Mouse (Mus musculus) C2C12 (cell line): ENCODE measurements around the gene Psma5. TPM values are rescaled to one million over a fixed set of nuclear protein-coding genes. Genes with fewer than 3 reads are reported as not detected.

Experiments used
- H3K27me3 ChIP-seq: one replicate; pipeline ENCODE4 v1.6.1; 2011; ENCODE audit not compliant: control insufficient read depth, insufficient read depth, insufficient read length
- H3K36me3 ChIP-seq: one replicate; pipeline ENCODE4 v1.6.1; 2011; ENCODE audit not compliant: control insufficient read depth, insufficient read depth
- H3K4me3 ChIP-seq: one replicate; pipeline ENCODE4 v1.5.1; 2011; ENCODE audit warnings: mild to moderate bottlenecking, control low read depth; ENCODE audit not compliant: poor library complexity, insufficient read depth, severe bottlenecking
- H3K79me2 ChIP-seq: one replicate; pipeline ENCODE4 v1.6.1; 2011; ENCODE audit not compliant: control insufficient read depth, insufficient read depth
- H3K79me3 ChIP-seq: one replicate; pipeline ENCODE4 v1.6.1; 2011; ENCODE audit warnings: low read depth, control low read depth
- H3ac ChIP-seq: one replicate; pipeline ENCODE3; 2011; ENCODE audit warnings: low read depth; ENCODE audit not compliant: control insufficient read depth, insufficient read length
- CEBPB ChIP-seq: IDR thresholded peaks from one replicate; pipeline ENCODE4 v1.6.1; 2011; ENCODE audit warnings: low read depth, mild to moderate bottlenecking, control low read depth, moderate library complexity
- CTCF ChIP-seq: IDR thresholded peaks from one replicate; pipeline ENCODE4 v1.5.1; 2011; ENCODE audit not compliant: control insufficient read depth, insufficient read depth, insufficient read length
- FOSL1 ChIP-seq: IDR thresholded peaks from one replicate; pipeline ENCODE4 v1.8.0; 2011; ENCODE audit warnings: mild to moderate bottlenecking, low read length; ENCODE audit not compliant: poor library complexity, insufficient read depth, severe bottlenecking
- MAX ChIP-seq: IDR thresholded peaks from one replicate; pipeline ENCODE4 v1.6.1; 2011; ENCODE audit warnings: mild to moderate bottlenecking, control low read depth
- MYOD1 ChIP-seq: IDR thresholded peaks from one replicate; pipeline ENCODE4 v1.6.1; 2011; ENCODE audit warnings: low read depth; ENCODE audit not compliant: control insufficient read depth, insufficient read length
- MYOG ChIP-seq: IDR thresholded peaks from one replicate; pipeline ENCODE4 v1.6.1; 2011; ENCODE audit not compliant: control insufficient read depth, insufficient read length; ENCODE audit errors: extremely low read depth
- USF1 ChIP-seq: IDR thresholded peaks from one replicate; pipeline ENCODE4 v1.6.1; 2011; ENCODE audit warnings: low read depth, mild to moderate bottlenecking, control low read depth, moderate library complexity
- polyA plus RNA-seq: library from polyadenylated mRNA; unstranded; fragments of >200 nt; fragmentation: generic; extraction: Trizol; gene quantifications from one replicate; pipeline ENCODE4 v1.2.1, GENCODE M21; 2012; ENCODE audit warnings: missing spikeins

Gene Psma5
- polyA plus RNA-seq, 1 experiment, result 289 TPM

DNA sequence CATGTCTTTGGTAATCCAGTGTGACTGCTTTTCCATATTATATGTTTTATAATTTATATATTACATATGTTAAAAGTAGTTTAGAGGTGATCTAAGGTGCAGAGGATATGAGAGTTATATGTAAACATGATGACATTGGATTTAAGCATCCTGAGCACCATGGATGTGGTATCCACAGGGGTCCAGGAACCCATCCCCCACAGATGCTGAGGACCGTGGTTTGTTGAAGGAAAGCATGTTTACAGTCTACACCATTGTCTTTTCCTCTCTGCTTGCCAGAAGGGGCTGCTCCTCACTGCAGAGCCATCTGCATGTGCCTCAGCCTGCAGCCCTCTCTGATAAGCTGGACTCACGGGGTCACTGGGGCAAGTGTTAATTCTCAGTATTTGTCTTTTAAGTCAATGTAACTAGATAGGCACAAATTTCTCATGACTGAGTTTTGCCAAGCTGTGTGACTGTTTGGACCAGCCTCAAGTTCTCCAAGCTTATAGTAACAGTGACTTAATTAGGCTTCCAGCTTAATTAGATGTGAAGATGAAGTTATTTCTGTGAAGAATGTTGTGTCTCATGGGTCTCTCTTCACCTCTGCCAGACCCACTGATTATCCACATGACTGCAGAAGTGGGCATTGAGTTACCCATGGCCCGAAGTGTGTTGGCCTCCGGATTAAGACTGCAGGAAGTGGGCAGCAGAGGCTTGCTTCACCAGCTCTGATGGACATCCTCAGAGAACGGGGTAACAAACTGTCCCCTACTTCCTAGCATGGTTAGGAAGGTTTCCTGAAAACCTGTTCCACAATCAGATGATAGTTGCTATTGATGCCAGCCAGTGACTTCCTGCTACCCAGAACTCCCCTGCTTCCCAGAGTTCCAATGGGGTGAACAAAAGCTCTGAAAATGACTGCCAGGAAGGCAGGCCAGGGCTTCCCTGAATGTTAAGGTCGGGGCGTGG lies 41.2 kb downstream of the Psma5 start:
- Histone ChIP-seq H3ac (no peak overlapping the region), H3K79me3 (no peaks in the 10 kb centered on the region), H3K27me3 (peaks cover 15% of the 10 kb centered on the region), H3K79me2 (no peaks in the 10 kb centered on the region), H3K36me3 (no peaks in the 10 kb centered on the region), H3K4me3 (no peak overlapping the region)
- TF ChIP-seq MAX (no peak), CEBPB (no peak), MYOG (no peak), FOSL1 (no peak), MYOD1 (no peak), USF1 (no peak)

GRCm38 (mm10) chr3:108300455-108301030 lies 43.8 kb downstream of the Psma5 start:
- peaks cover 10% of the 10 kb centered on the region for H3K27me3 ChIP-seq
- H3K79me3 ChIP-seq, result no peaks in the 10 kb centered on the region
- H3ac ChIP-seq, result no peak overlapping the region
- TF ChIP-seq MAX (no peak), CEBPB (no peak), MYOG (no peak), USF1 (no peak), CTCF (no peak), FOSL1 (no peak), MYOD1 (no peak)
- H3K4me3 ChIP-seq, result no peak overlapping the region
- H3K79me2 ChIP-seq, result no peaks in the 10 kb centered on the region
- no peaks in the 10 kb centered on the region for H3K36me3 ChIP-seq

DNA sequence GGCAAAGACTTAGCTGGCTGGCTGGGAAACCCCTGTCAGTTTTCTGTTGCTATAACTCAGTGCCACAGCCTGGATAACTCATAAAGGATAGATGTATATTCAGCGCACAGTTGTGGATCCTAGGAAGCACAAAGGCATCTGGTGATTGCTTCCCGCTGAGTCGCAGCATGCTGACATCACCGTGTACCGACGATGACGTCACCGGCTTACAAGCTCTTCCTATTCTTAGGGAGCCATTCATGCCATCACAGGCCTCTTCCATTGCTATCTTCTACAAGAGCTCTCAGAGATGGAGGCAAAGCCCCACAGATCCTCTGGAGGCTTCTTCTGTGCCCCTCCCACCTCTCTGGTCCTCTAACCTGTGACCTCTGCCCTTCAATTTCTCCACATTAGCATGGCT lies 47.0 kb downstream of the Psma5 start:
- H3K79me3 ChIP-seq, result no peaks in the 10 kb centered on the region
- no peak overlapping the region for H3K4me3 ChIP-seq
- TF ChIP-seq MYOD1, result no peak
- TF ChIP-seq MAX, result no peak
- TF ChIP-seq CTCF, result no peak
- no peak for TF ChIP-seq CEBPB
- no peak for TF ChIP-seq MYOG
- TF ChIP-seq FOSL1, result no peak
- TF ChIP-seq USF1, result no peak
- no peak overlapping the region for H3ac ChIP-seq
- H3K27me3 ChIP-seq, result peaks cover 7% of the 10 kb centered on the region
- H3K79me2 ChIP-seq, result no peaks in the 10 kb centered on the region
- no peaks in the 10 kb centered on the region for H3K36me3 ChIP-seq

- H3K4me3 ChIP-seq, result no peak overlapping the region
- H3K27me3 ChIP-seq, result peaks cover 13% of the 10 kb centered on the region
- H3K79me2 ChIP-seq, result no peaks in the 10 kb centered on the region
- TF ChIP-seq MYOG, result no peak
- H3ac ChIP-seq, result no peak overlapping the region
- H3K36me3 ChIP-seq, result no peaks in the 10 kb centered on the region
- H3K79me3 ChIP-seq, result no peaks in the 10 kb centered on the region
These were observed 48.0 kb downstream of the Psma5 start for GRCm38 (mm10) chr3:108304747-108305146.

DNA sequence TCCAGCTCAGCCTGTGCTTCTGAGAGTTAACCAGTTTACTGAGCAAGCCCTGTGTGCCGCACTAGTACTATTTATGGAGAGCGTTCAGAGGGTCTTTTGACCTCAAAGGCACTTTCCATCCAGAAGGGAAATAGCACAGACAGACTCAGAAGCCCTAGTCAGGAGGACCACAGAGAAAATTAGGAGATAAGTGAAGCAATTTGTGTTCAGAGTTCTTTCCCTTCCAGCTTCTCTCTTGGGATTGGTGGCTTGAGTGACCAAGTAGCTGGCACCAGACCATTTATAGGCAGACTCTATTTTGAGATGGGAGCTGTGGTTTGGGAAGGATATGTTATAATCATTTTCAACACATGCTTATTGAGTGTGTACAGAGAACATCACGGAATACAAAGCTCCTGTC lies 49.7 kb downstream of the Psma5 start:
- Histone ChIP-seq H3K36me3 (no peaks in the 10 kb centered on the region), H3K4me3 (no peak overlapping the region), H3ac (no peak overlapping the region), H3K27me3 (peaks cover 17% of the 10 kb centered on the region), H3K79me2 (no peaks in the 10 kb centered on the region), H3K79me3 (no peaks in the 10 kb centered on the region)
- TF ChIP-seq FOSL1 (no peak), CTCF (no peak), MYOG (no peak), CEBPB (no peak), MYOD1 (no peak), USF1 (no peak), MAX (no peak)

GRCm38 (mm10) chr3:108307485-108307884 lies 50.8 kb downstream of the Psma5 start:
- Histone ChIP-seq H3K27me3 (peaks cover 17% of the 10 kb centered on the region), H3K36me3 (no peaks in the 10 kb centered on the region), H3K79me3 (no peaks in the 10 kb centered on the region), H3ac (no peak overlapping the region), H3K4me3 (no peak overlapping the region), H3K79me2 (no peaks in the 10 kb centered on the region)
- TF ChIP-seq FOSL1, result no peak
- no peak for TF ChIP-seq CTCF
- TF ChIP-seq MYOD1, result no peak
- TF ChIP-seq USF1, result no peak
- no peak for TF ChIP-seq CEBPB
- TF ChIP-seq MAX, result no peak
- no peak for TF ChIP-seq MYOG
